Mouse (Mus musculus) spleen, adult 2 months (tissue): ENCODE measurements around the gene Il11ra1.
"Not testable (repeated sequence)": the region's sequence is repeated elsewhere in the genome, so short reads cannot be mapped to it uniquely, and the experiment has no call there.

ENCODE experiments used
- CTCF ChIP-seq: fragments of 200-500 bp; IDR thresholded peaks from 2 replicates; pipeline ENCODE4 v1.5.1; 2011; ENCODE audit warnings: mild to moderate bottlenecking, inconsistent platforms; ENCODE audit not compliant: insufficient read depth, insufficient read length, insufficient replicate concordance; ENCODE audit errors: extremely low read depth
- POLR2A ChIP-seq: fragments of 200-500 bp; IDR thresholded peaks from 2 replicates; pipeline ENCODE4 v1.6.1; 2011; ENCODE audit warnings: low read depth, low read length, inconsistent platforms

DNA sequence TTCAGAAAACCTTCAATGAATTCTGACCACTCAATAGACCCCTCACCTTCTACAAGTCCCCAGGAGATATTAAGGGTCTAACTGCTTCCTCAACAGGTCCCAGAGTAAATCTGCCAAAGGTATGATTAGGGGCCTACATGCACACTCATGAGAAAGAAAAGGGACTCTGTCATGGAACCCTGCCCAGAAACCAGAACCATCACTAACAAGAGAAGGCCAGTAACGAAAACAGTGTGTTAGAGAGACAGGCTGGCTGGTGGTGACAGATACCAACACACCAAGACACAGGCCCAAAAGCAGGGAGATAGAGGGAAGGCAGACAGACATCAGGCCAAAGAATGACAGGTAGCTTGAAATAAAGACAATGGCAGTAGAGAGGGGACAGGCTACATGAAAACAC, 11.2 kb upstream of the Il11ra1 start:
- TF ChIP-seq CTCF, POLR2A: not testable (repeated sequence)
